Mouse (Mus musculus): Measurements from ENCODE around the gene Sv2a. TPM values are rescaled to one million over a fixed set of nuclear protein-coding genes. Genes with fewer than 3 reads are reported as not detected.

Gene Sv2a
- polyA plus RNA-seq, 1 experiment from 2014 or later, result 12.9 TPM

GRCm38 (mm10) chr3:96178427-96178826 lies 2.5 kb upstream of the Sv2a start:
- WGBS, result 90% methylated on average over 4 of the region's 4 CpGs
- peaks cover 50% of the 10 kb centered on the region for H3K4me1 ChIP-seq (replicated peaks)
- no peak overlapping the region for H3K27ac ChIP-seq
- no peak overlapping the region for H3K4me3 ChIP-seq
- no peaks in the 10 kb centered on the region for H3K9me3 ChIP-seq (replicated peaks)
- ATAC-seq (replicated peaks; ENCODE audit: insufficient number of reproducible peaks, insufficient read depth, low FRiP score, low read depth), result no peak
- no peak overlapping the region for H3K4me2 ChIP-seq
- H3K9ac ChIP-seq, result no peak overlapping the region
- no peaks in the 10 kb centered on the region for H3K27me3 ChIP-seq
- peaks cover 40% of the 10 kb centered on the region for H3K36me3 ChIP-seq

DNA sequence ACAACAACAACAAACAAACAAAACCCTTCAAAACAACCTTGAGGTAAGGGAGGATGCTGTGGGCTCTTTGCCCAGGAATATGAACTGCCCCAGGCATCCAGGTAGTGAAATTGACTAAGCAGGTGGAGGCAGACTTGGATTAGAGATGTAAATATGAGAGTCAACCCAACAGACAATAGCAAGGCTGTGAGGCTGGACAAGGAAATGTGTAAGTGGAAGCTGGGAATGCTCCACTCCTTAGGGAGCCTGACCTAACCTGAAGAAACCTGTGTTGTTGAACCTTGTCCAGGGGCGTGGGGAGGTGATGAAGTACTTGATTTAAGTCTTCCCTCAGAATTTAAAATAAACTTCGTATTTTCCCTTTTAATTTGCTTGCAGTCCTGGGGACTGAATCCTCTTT lies 2.0 kb upstream of the Sv2a start:
- H3K36me3 ChIP-seq, result peaks cover 39% of the 10 kb centered on the region
- 80% methylated on average over 2 of the region's 2 CpGs for WGBS
- ATAC-seq (replicated peaks; ENCODE audit: insufficient number of reproducible peaks, insufficient read depth, low FRiP score, low read depth), result no peak
- H3K4me1 ChIP-seq (replicated peaks), result peaks cover 47% of the 10 kb centered on the region
- H3K4me2 ChIP-seq, result no peak overlapping the region
- H3K9me3 ChIP-seq (replicated peaks), result no peaks in the 10 kb centered on the region
- H3K4me3 ChIP-seq, result no peak overlapping the region
- H3K27ac ChIP-seq, result no peak overlapping the region
- no peaks in the 10 kb centered on the region for H3K27me3 ChIP-seq
- no peak overlapping the region for H3K9ac ChIP-seq

GRCm38 (mm10) chr3:96179531-96179930 lies 1.4 kb upstream of the Sv2a start:
- H3K27ac ChIP-seq, result no peak overlapping the region
- no peaks in the 10 kb centered on the region for H3K9me3 ChIP-seq (replicated peaks)
- peaks cover 40% of the 10 kb centered on the region for H3K4me1 ChIP-seq (replicated peaks)
- no peak overlapping the region for H3K4me2 ChIP-seq
- no peak overlapping the region for H3K4me3 ChIP-seq
- H3K9ac ChIP-seq, result no peak overlapping the region
- H3K27me3 ChIP-seq, result no peaks in the 10 kb centered on the region
- 55% methylated on average over 4 of the region's 4 CpGs for WGBS
- H3K36me3 ChIP-seq, result peaks cover 33% of the 10 kb centered on the region
- ATAC-seq (replicated peaks; ENCODE audit: insufficient number of reproducible peaks, insufficient read depth, low FRiP score, low read depth), result no peak

DNA sequence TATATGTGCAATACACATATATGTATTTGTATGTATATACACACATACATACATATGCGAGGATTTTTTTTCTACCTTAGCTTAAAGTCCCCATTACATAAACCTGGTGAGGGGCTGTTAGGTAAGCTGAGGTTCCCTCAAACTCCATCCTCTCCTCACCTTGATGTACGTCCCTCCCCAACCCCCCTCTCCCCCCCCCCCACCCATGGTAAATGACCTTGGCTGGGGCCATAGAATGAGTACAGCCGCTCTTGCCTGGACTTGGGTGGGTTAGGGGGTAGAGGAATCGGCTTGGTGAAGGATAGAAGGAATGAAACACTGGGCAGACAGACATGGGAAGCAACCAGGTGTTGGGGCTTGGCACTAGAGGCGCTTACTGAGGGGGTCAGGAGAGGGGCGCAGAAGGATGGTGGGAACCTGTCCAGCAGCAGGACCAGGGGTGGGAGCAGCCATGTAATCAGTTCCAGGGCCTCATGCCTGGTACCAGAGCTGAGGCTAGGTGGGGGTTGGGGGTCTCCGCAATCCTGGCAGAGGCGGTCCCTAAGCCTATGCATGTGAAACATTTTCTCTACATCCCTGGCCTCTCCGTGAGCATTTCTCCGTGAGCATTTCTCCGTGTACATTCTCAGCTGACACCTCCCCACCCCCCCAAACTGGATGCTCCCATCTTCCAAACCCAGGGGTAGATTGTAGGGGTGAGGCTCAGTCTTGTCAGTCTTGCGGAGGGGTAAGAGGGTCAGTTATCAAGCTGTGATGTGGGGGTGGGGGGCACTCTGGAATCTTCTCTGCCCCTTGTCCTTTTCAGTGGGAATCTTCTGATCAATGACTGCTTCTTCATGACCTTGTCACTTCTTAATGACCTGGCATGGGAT lies 795 bp downstream of the Sv2a start:
- peak; percentile 25 for ATAC-seq (replicated peaks; ENCODE audit: insufficient number of reproducible peaks, insufficient read depth, low FRiP score, low read depth)
- WGBS, result 24% methylated on average over 12 of the region's 12 CpGs

GRCm38 (mm10) chr3:96182382-96182776 lies 1.4 kb downstream of the Sv2a start:
- H3K4me2 ChIP-seq, result peak overlapping the region; percentile 84
- no peaks in the 10 kb centered on the region for H3K9me3 ChIP-seq (replicated peaks)
- H3K4me3 ChIP-seq, result peak overlapping the region; percentile 70
- no peaks in the 10 kb centered on the region for H3K27me3 ChIP-seq
- H3K4me1 ChIP-seq (replicated peaks), result peaks cover 36% of the 10 kb centered on the region
- peak overlapping the region; percentile 93 for H3K27ac ChIP-seq
- peak overlapping the region; percentile 67 for H3K9ac ChIP-seq
- H3K36me3 ChIP-seq, result peaks cover 16% of the 10 kb centered on the region
- ATAC-seq (replicated peaks; ENCODE audit: insufficient number of reproducible peaks, insufficient read depth, low FRiP score, low read depth), result peak; percentile 56
- 5% methylated on average over 4 of the region's 4 CpGs for WGBS

More for the DNA sequence above, 795 bp downstream of the Sv2a start:
- Histone ChIP-seq H3K9me3 (replicated peaks) (no peaks in the 10 kb centered on the region), H3K27me3 (no peaks in the 10 kb centered on the region), H3K36me3 (peaks cover 18% of the 10 kb centered on the region), H3K4me3 (peak overlapping the region; percentile 70), H3K4me1 (replicated peaks) (peaks cover 36% of the 10 kb centered on the region), H3K9ac (peak overlapping the region; percentile 67), H3K27ac (peak overlapping the region; percentile 93), H3K4me2 (peak overlapping the region; percentile 84)

- Histone ChIP-seq H3K36me3 (peaks cover 31% of the 10 kb centered on the region), H3K27me3 (no peaks in the 10 kb centered on the region)
- 63% methylated on average over 12 of the region's 12 CpGs for WGBS
Measured at GRCm38 (mm10) chr3:96192977-96193376, 12.0 kb downstream of the Sv2a start.

DNA sequence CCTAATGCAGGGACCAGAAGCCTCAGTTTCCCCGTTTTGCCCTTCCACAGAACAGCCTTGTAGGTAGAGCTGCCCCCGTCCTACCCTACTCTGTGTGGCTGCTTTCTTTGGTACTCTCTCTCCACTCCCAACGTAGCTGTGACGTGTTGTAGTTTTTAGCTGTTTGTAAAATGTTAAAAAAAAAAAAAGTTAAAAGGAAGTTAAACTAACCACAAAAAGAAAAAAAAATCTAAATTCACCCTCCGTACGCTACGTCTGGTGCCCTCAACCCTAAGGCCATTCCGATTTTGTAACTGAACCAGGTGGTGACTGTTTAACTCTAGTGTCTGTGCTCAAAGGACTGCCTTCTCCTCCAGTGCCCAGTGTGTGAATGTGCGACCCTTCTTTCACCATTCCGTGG lies 14.0 kb downstream of the Sv2a start:
- WGBS, result 88% methylated on average over 10 of the region's 10 CpGs
- Histone ChIP-seq H3K4me1 (replicated peaks) (peaks cover 16% of the 10 kb centered on the region), H3K27me3 (no peaks in the 10 kb centered on the region), H3K9ac (no peak overlapping the region), H3K9me3 (replicated peaks) (no peaks in the 10 kb centered on the region; the same call in 1 of the 2 replicates), H3K27ac (no peak overlapping the region), H3K36me3 (peaks cover 22% of the 10 kb centered on the region), H3K4me2 (no peak overlapping the region), H3K4me3 (no peak overlapping the region)
- ATAC-seq (replicated peaks; ENCODE audit: insufficient number of reproducible peaks, insufficient read depth, low FRiP score, low read depth), result no peak

More at GRCm38 (mm10) chr3:96192977-96193376, 12.0 kb downstream of the Sv2a start:
- Histone ChIP-seq H3K4me1 (replicated peaks) (peaks cover 13% of the 10 kb centered on the region), H3K9me3 (replicated peaks) (no peaks in the 10 kb centered on the region; the same call in 1 of the 2 replicates), H3K9ac (no peak overlapping the region), H3K4me2 (no peak overlapping the region), H3K27ac (no peak overlapping the region), H3K4me3 (no peak overlapping the region)
- ATAC-seq (replicated peaks; ENCODE audit: insufficient number of reproducible peaks, insufficient read depth, low FRiP score, low read depth), result no peak

GRCm38 (mm10) chr3:96195616-96196313 lies 14.8 kb downstream of the Sv2a start:
- no peak overlapping the region for H3K4me2 ChIP-seq

DNA sequence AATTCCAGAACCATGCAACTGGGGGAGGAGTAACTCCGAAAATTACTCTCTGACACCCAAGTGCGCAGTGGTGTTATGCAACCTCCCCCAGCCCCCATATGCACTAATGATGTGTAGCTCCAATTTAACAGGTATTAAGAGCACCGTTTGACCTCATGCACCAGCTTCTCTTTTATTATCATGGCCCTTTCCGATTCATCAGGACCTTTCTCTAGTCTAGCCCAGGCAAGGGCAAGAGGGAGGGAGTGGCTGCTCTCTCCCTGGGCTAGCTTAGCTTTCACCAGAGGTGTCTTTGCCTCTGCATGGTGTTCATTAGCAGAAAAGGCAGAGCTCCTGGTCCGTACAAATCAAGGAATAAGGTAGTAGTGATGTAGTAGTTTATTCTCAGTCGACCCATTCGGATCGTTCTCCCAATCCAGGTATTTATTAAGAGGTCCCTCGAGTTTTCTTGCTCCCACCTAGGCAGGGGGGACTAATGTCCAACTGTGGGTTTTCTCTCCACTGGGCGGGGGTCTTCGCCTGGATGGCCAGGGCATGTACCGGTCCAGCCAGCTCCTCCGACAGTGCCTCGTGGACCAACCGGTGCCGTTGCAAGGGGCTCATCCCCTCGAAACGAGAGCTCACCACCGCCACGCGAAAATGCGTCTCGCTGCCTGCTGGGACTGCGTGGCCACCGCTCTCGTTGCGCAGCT lies 15.6 kb downstream of the Sv2a start:
- peak overlapping the region; percentile 75 for H3K4me3 ChIP-seq
- no peaks in the 10 kb centered on the region; the same call in 1 of the 2 replicates for H3K9me3 ChIP-seq (replicated peaks)
- H3K4me2 ChIP-seq, result peak overlapping the region; percentile 99
- peaks cover 16% of the 10 kb centered on the region for H3K4me1 ChIP-seq (replicated peaks)
- peaks cover 15% of the 10 kb centered on the region for H3K36me3 ChIP-seq
- H3K27me3 ChIP-seq, result no peaks in the 10 kb centered on the region
- no peak for ATAC-seq (replicated peaks; ENCODE audit: insufficient number of reproducible peaks, insufficient read depth, low FRiP score, low read depth)
- peak overlapping the region; percentile 85 for H3K9ac ChIP-seq
- H3K27ac ChIP-seq, result peak overlapping the region; percentile 90
- 19% methylated on average over 27 of the region's 27 CpGs for WGBS

More at GRCm38 (mm10) chr3:96195616-96196313, 14.8 kb downstream of the Sv2a start:
- Histone ChIP-seq H3K27ac (no peak overlapping the region), H3K4me3 (no peak overlapping the region), H3K4me1 (replicated peaks) (peaks cover 16% of the 10 kb centered on the region), H3K27me3 (no peaks in the 10 kb centered on the region), H3K9me3 (replicated peaks) (no peaks in the 10 kb centered on the region; the same call in 1 of the 2 replicates), H3K9ac (no peak overlapping the region), H3K36me3 (peaks cover 22% of the 10 kb centered on the region)
- no peak for ATAC-seq (replicated peaks; ENCODE audit: insufficient number of reproducible peaks, insufficient read depth, low FRiP score, low read depth)
- 91% methylated on average over 11 of the region's 11 CpGs for WGBS

- peak overlapping the region; percentile 85 for H3K9ac ChIP-seq
Measured at GRCm38 (mm10) chr3:96197129-96197749, 16.3 kb downstream of the Sv2a start.

More at GRCm38 (mm10) chr3:96197129-96197749, 16.3 kb downstream of the Sv2a start:
- Histone ChIP-seq H3K4me1 (replicated peaks) (peaks cover 16% of the 10 kb centered on the region), H3K4me3 (peak overlapping the region; percentile 75), H3K27ac (peak overlapping the region; percentile 90), H3K36me3 (peaks cover 15% of the 10 kb centered on the region), H3K4me2 (peak overlapping the region; percentile 99), H3K27me3 (no peaks in the 10 kb centered on the region), H3K9me3 (replicated peaks) (no peaks in the 10 kb centered on the region; the same call in 1 of the 2 replicates)
- WGBS, result under 1% methylated on average over 50 of the region's 50 CpGs
- ATAC-seq (replicated peaks; ENCODE audit: insufficient number of reproducible peaks, insufficient read depth, low FRiP score, low read depth), result peak; percentile 88

Measured in heart, embryonic 15.5 days (tissue).